Mouse (Mus musculus) lung, embryonic 14.5 days (tissue): ENCODE measurements at regions not wholly inside any gene's neighbourhood (a gene's known extent, or its start where the extent isn't known, plus 50 kb on each side); places are given as distances from the start of the nearest gene placed in this dataset.
"Not testable (repeated sequence)": the region's sequence is repeated elsewhere in the genome, so short reads cannot be mapped to it uniquely, and the experiment has no call there.

Source experiments
- ATAC-seq: fragments of 200-750 bp; cut with Nextera tagmentation; 2 replicates; pipeline ENCODE4 v1.8.0; 2017; ENCODE audit warnings: mild to moderate bottlenecking, moderate TSS enrichment, moderate library complexity; ENCODE audit not compliant: insufficient read depth
- DNase-seq: peaks from one replicate; pipeline ENCODE4 v3.0.0-alpha.2; 2015
- H3K27ac ChIP-seq: fragments of 300-500 bp; sonication (generic); 2 replicates; pipeline ENCODE4 v1.5.1; 2014; ENCODE audit warnings: low read depth, mild to moderate bottlenecking, moderate library complexity
- H3K27me3 ChIP-seq: fragments of 300-500 bp; sonication (generic); 2 replicates; pipeline ENCODE4 v1.6.1; 2014; ENCODE audit warnings: low read length, control low read depth; ENCODE audit not compliant: insufficient read depth
- H3K36me3 ChIP-seq: fragments of 300-500 bp; sonication (generic); 2 replicates; pipeline ENCODE4 v1.6.1; 2014; ENCODE audit warnings: control low read depth; ENCODE audit not compliant: insufficient read depth
- H3K4me1 ChIP-seq: fragments of 300-500 bp; sonication (generic); 2 replicates; pipeline ENCODE4 v1.6.1; 2014; ENCODE audit warnings: antibody characterized with exemption, control low read depth; ENCODE audit not compliant: insufficient read depth
- H3K4me2 ChIP-seq: fragments of 300-500 bp; sonication (generic); 2 replicates; pipeline ENCODE4 v1.6.1; 2014; ENCODE audit warnings: mild to moderate bottlenecking
- H3K4me3 ChIP-seq: fragments of 300-500 bp; sonication (generic); 2 replicates; pipeline ENCODE4 v1.5.1; 2014; ENCODE audit warnings: low read depth, low read length
- H3K9ac ChIP-seq: fragments of 300-500 bp; sonication (generic); 2 replicates; pipeline ENCODE4 v1.6.1; 2014
- H3K9me3 ChIP-seq: fragments of 300-500 bp; sonication (generic); 2 replicates; pipeline ENCODE4 v1.6.1; 2016; ENCODE audit warnings: low read depth, low read length, control low read depth
- CTCF ChIP-seq: IDR thresholded peaks from 2 replicates; pipeline ENCODE4 v1.5.1; 2016; ENCODE audit warnings: antibody characterized with exemption, low read depth
- WGBS: fragments of 180-500 bp; shearing (Covaris S2); extraction: QIAGEN DNeasy Blood & Tissue Kit; methylation state at CpG from one replicate; pipeline ENCODE4 v1.1.7; 2014; 5-methylcytosine and 5-hydroxymethylcytosine counted together

GRCm38 (mm10) chr10:6597256-6597655 lies 161.1 kb upstream of the Oprm1 start:
- ATAC-seq (no peak), DNase-seq (no peak)
- Histone ChIP-seq H3K4me3 (no peak overlapping the region), H3K36me3 (no peaks in the 10 kb centered on the region), H3K4me1 (no peaks in the 10 kb centered on the region), H3K9ac (no peak overlapping the region), H3K27me3 (no peaks in the 10 kb centered on the region), H3K4me2 (no peak overlapping the region), H3K27ac (no peak overlapping the region), H3K9me3 (no peaks in the 10 kb centered on the region)
- no peak for TF ChIP-seq CTCF

- H3K9ac ChIP-seq, H3K4me1 ChIP-seq, H3K27ac ChIP-seq, H3K27me3 ChIP-seq, H3K36me3 ChIP-seq, ATAC-seq, H3K4me2 ChIP-seq, H3K4me3 ChIP-seq, DNase-seq, H3K9me3 ChIP-seq: not testable (repeated sequence)
- WGBS = 70% methylated on average over 3 of the region's 3 CpGs
Observed at GRCm38 (mm10) chr10:6598586-6598985, 159.7 kb upstream of the Oprm1 start.

GRCm38 (mm10) chr10:6647576-6647975 lies 110.7 kb upstream of the Oprm1 start:
- Histone ChIP-seq H3K27ac (no peak overlapping the region), H3K27me3 (no peaks in the 10 kb centered on the region), H3K4me1 (no peaks in the 10 kb centered on the region), H3K4me3 (no peak overlapping the region), H3K4me2 (no peak overlapping the region), H3K9me3 (no peaks in the 10 kb centered on the region), H3K36me3 (no peaks in the 10 kb centered on the region), H3K9ac (no peak overlapping the region)
- TF ChIP-seq CTCF = no peak
- WGBS = 13% methylated on average over 1 of the region's 1 CpGs
- DNase-seq (no peak), ATAC-seq (no peak)

DNA sequence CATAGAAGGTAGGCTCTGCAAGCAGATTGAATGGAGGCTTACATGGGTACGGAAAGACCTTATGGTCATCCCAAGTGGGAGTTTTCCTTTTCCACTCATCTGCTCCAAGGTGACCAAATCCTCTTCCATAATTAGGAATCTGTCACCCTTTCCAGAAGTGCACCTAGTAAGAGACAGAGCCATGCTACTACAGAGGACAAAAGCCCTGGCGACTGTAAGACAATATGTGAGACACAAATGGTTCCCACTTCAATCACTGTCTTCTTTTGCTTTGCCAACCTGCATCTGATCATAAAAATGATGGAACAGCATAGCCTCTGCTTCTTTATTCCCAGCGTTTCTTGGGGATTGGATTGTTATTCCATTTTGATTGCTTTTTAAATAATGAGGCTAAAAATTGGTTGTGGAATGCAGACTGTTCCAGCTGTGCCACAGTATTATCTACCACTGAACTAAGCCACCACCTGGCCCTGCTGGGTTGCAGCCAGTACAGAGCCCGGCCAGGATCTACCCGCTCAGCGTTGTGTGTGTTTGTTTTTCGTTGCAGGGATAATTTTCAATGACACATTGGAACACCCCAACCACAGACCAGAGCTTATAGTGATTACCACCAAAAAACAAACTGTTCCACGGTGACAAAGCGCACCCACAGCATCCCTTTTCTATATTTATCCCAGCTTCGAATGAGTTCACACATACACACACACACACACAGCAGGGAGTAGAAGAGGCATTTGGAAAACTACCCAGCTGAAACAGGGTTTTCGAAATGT lies 72.8 kb upstream of the Oprm1 start:
- ATAC-seq (no peak), DNase-seq (no peak)
- Histone ChIP-seq H3K4me2 (no peak overlapping the region), H3K9me3 (no peaks in the 10 kb centered on the region), H3K27me3 (no peaks in the 10 kb centered on the region), H3K4me3 (no peak overlapping the region), H3K4me1 (no peaks in the 10 kb centered on the region), H3K36me3 (no peaks in the 10 kb centered on the region), H3K27ac (no peak overlapping the region), H3K9ac (no peak overlapping the region)
- TF ChIP-seq CTCF = no peak
- 71% methylated on average over 11 of the region's 11 CpGs for WGBS

- WGBS = 79% methylated on average over 1 of the region's 1 CpGs
- Histone ChIP-seq H3K4me2 (no peak overlapping the region), H3K27ac (no peak overlapping the region)
Observed at GRCm38 (mm10) chr10:6686081-6686474, 72.2 kb upstream of the Oprm1 start.

More at GRCm38 (mm10) chr10:6686081-6686474, 72.2 kb upstream of the Oprm1 start:
- DNase-seq (no peak), ATAC-seq (no peak)
- Histone ChIP-seq H3K36me3 (no peaks in the 10 kb centered on the region), H3K27me3 (no peaks in the 10 kb centered on the region), H3K4me3 (no peak overlapping the region), H3K4me1 (no peaks in the 10 kb centered on the region), H3K9me3 (no peaks in the 10 kb centered on the region), H3K9ac (no peak overlapping the region)
- no peak for TF ChIP-seq CTCF
